Mouse (Mus musculus): Measurements from ENCODE around the gene Sema4b. TPM values are rescaled to one million over a fixed set of nuclear protein-coding genes. Genes with fewer than 3 reads are reported as not detected.

Gene Sema4b
- total and polyA plus RNA-seq, 3 experiments, result 10.9 to 17.3 TPM; not detected in 1

GRCm38 (mm10) chr7:80188579-80189125 is 2.0 kb downstream of the Sema4b start:
- no peaks in the 10 kb centered on the region; the same call in 1 of the 2 replicates for H3K79me2 ChIP-seq (ENCODE audit: control insufficient read depth, insufficient read depth, low read length, poor library complexity)
- no peaks in the 10 kb centered on the region for H3K9me3 ChIP-seq (replicated peaks; ENCODE audit: insufficient read depth, low read length)
- no peak overlapping the region for H3K9ac ChIP-seq (ENCODE audit: control insufficient read depth, low read depth, low read length, poor library complexity, severe bottlenecking)
- peaks cover 0 to 14% of the 10 kb centered on the region in 2 experiments; a peak in 2 of 4 replicates for H3K36me3 ChIP-seq (ENCODE audit: control insufficient read depth in 1 of 2, insufficient read depth in 2 of 2, low read length in 2 of 2)
- no peaks in the 10 kb centered on the region for H3K27me3 ChIP-seq (ENCODE audit: control insufficient read depth in 1 of 2, insufficient read depth in 2 of 2, low read length in 2 of 2)
- H3K4me1 ChIP-seq (ENCODE audit: control insufficient read depth in 1 of 2, insufficient read depth in 2 of 2, low read length in 2 of 2), result peaks cover 12 to 28% of the 10 kb centered on the region in 2 experiments
- H3K27ac ChIP-seq (ENCODE audit: control insufficient read depth, low read depth, low read length), result no peak overlapping the region
- no peak for TF ChIP-seq MAFK (IDR thresholded peaks at IDR 0.05; ENCODE audit: borderline replicate concordance, low read depth, low read length)
- TF ChIP-seq GATA1 (IDR thresholded peaks at IDR 0.05; ENCODE audit: low read depth, low read length), result no peak
- no peak for TF ChIP-seq CHD2 (IDR thresholded peaks at IDR 0.05; ENCODE audit: low read length)
- TF ChIP-seq MAZ (IDR thresholded peaks at IDR 0.05; ENCODE audit: low read depth, low read length), result no peak
- no peak for TF ChIP-seq MYB (IDR thresholded peaks at IDR 0.05; ENCODE audit: low read depth, low read length)
- no peak for TF ChIP-seq ELF1 (IDR thresholded peaks at IDR 0.05; ENCODE audit: low read depth, low read length)
- no peak for TF ChIP-seq NELFE (IDR thresholded peaks at IDR 0.05; ENCODE audit: low read depth, low read length)
- no peak for TF ChIP-seq NRF1 (IDR thresholded peaks at IDR 0.05; ENCODE audit: insufficient read depth, low read depth, low read length, poor library complexity, severe bottlenecking)
- no peak for TF ChIP-seq ETS1 (IDR thresholded peaks at IDR 0.05; ENCODE audit: low read depth, low read length)
- TF ChIP-seq MAX (IDR thresholded peaks at IDR 0.05; ENCODE audit: low read length), result no peak
- no peak for TF ChIP-seq CHD1 (IDR thresholded peaks at IDR 0.05; ENCODE audit: low read depth, low read length)
- no peak for TF ChIP-seq POLR2AphosphoS5 (IDR thresholded peaks at IDR 0.05; ENCODE audit: borderline replicate concordance, low read depth, low read length)
- no peak for TF ChIP-seq TAL1 (IDR thresholded peaks at IDR 0.05; ENCODE audit: low read length)
- no peak for TF ChIP-seq SIN3A (IDR thresholded peaks at IDR 0.05; ENCODE audit: low read length)
- no peak for TF ChIP-seq E2F4 (IDR thresholded peaks at IDR 0.05; ENCODE audit: borderline replicate concordance, low read depth, low read length)
- no peak for TF ChIP-seq RAD21 (IDR thresholded peaks at IDR 0.05; ENCODE audit: low read depth, low read length)
- no peak for TF ChIP-seq GABPA (IDR thresholded peaks at IDR 0.05; ENCODE audit: low read depth, low read length)
- TF ChIP-seq KAT2A (conservative IDR thresholded peaks at IDR 0.05; ENCODE audit: low read depth, low read length), result no peak
- no peak for TF ChIP-seq TCF12 (IDR thresholded peaks at IDR 0.05; ENCODE audit: low read depth, low read length)
- no peak for TF ChIP-seq USF2 (IDR thresholded peaks at IDR 0.05; ENCODE audit: borderline replicate concordance in 1 of 2, insufficient read depth in 1 of 2, low read depth in 1 of 2, low read length in 2 of 2)
- no peak for DNase-seq (ENCODE audit: low read depth, low spot score)
- H3K4me3 ChIP-seq (ENCODE audit: control insufficient read depth in 1 of 2, insufficient read depth in 1 of 2, low read depth in 2 of 2, low read length in 2 of 2), result no peak overlapping the region

All from MEL (cell line).